Mouse (Mus musculus) heart, postnatal 0 days (tissue): Measurements from ENCODE around the gene Itga1. TPM values are rescaled to one million over a fixed set of nuclear protein-coding genes. Genes with fewer than 3 reads are reported as not detected.
A peak's percentile ranks its signal among the peaks of the same experiment; 100 is the strongest.

ENCODE experiments used
- ATAC-seq: fragments of 200-750 bp; cut with Nextera tagmentation; 2 replicates; pipeline ENCODE4 v1.8.0; 2017; ENCODE audit warnings: low read depth, moderate number of reproducible peaks, moderate library complexity; ENCODE audit not compliant: insufficient read depth
- DNase-seq: peaks from one replicate; pipeline ENCODE4 v3.0.0-alpha.2; 2016; ENCODE audit warnings: low spot score
- H3K27ac ChIP-seq: fragments of 300-500 bp; sonication (generic); 2 replicates; pipeline ENCODE4 v1.5.1; 2014; ENCODE audit warnings: low read depth, mild to moderate bottlenecking
- H3K27me3 ChIP-seq: fragments of 300-500 bp; sonication (generic); 2 replicates; pipeline ENCODE4 v1.6.1; 2014; ENCODE audit warnings: low read length, mixed read lengths; ENCODE audit not compliant: control insufficient read depth, insufficient read depth
- H3K36me3 ChIP-seq: fragments of 300-500 bp; sonication (generic); replicated peaks from 2 replicates; pipeline ENCODE4 v1.6.1; 2014; ENCODE audit warnings: low read length, mixed read lengths; ENCODE audit not compliant: control insufficient read depth, insufficient read depth
- H3K4me1 ChIP-seq: fragments of 300-500 bp; sonication (generic); 2 replicates; pipeline ENCODE4 v1.6.1; 2014; ENCODE audit warnings: antibody characterized with exemption; ENCODE audit not compliant: control insufficient read depth, insufficient read depth
- H3K4me2 ChIP-seq: fragments of 300-500 bp; sonication (generic); 2 replicates; pipeline ENCODE4 v1.6.1; 2014; ENCODE audit warnings: low read depth, mild to moderate bottlenecking, low read length, moderate library complexity
- H3K4me3 ChIP-seq: fragments of 300-500 bp; sonication (generic); 2 replicates; pipeline ENCODE4 v1.5.1; 2014; ENCODE audit warnings: low read depth, low read length
- H3K9ac ChIP-seq: fragments of 300-500 bp; sonication (generic); replicated peaks from 2 replicates; pipeline ENCODE4 v1.6.1; 2014; ENCODE audit warnings: low read depth, low read length, mixed read lengths
- H3K9me3 ChIP-seq: fragments of 300-500 bp; sonication (generic); replicated peaks from 2 replicates; pipeline ENCODE4 v1.6.1; 2016; ENCODE audit warnings: low read length; ENCODE audit not compliant: control insufficient read depth
- CTCF ChIP-seq: IDR thresholded peaks from 2 replicates; pipeline ENCODE4 v1.5.1; 2016; ENCODE audit warnings: antibody characterized with exemption, control low read depth, low read depth
- EP300 ChIP-seq: IDR thresholded peaks from 2 replicates; pipeline ENCODE4 v1.6.1; 2016; ENCODE audit warnings: antibody characterized with exemption, low read depth
- WGBS: fragments of 180-500 bp; shearing (Covaris S2); extraction: QIAGEN DNeasy Blood & Tissue Kit; methylation state at CpG from one replicate; pipeline ENCODE4 v1.1.7; 2014; 5-methylcytosine and 5-hydroxymethylcytosine counted together
- polyA plus RNA-seq: library from polyadenylated mRNA; unstranded; fragments of >200 nt; fragmentation: Nextera tagmentation; extraction: Ambion mirVana; gene quantifications from 2 replicates; pipeline ENCODE4 v1.2.1, GENCODE M21; 2015
- total RNA-seq: library from RNA; depleted of rRNA; stranded (reverse); fragments of >200 nt; gene quantifications from 2 replicates; pipeline ENCODE4 v1.2.3, GENCODE M21; 2014; ENCODE audit warnings: low replicate concordance

The Itga1 gene
- total and polyA plus RNA-seq, 2 experiments from 2014 or later: 16.7 to 41.5 TPM

DNA sequence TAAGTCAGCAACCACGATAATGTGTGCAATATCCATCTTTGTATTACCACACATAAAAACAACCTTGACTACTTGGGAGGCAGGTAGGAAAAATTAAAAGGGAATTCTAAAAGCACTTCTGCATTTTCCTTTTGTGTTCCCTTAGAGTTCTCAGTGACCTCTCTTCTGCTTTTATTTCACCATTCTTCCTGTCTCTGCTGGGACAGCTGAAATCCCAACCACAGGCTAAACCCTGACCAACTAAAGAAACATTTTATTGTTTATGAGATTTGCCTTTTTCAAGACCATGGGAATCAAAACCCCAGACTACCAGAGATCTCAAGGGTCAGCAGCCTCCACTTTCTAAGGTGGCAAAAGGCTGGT is 33.8 kb downstream of the Itga1 start:
- H3K36me3 ChIP-seq: no peaks in the 10 kb centered on the region
- TF ChIP-seq CTCF (no peak), EP300 (no peak)
- WGBS: 91% methylated on average over 1 of the region's 1 CpGs
- no peaks in the 10 kb centered on the region for H3K4me1 ChIP-seq
- H3K4me2 ChIP-seq: no peak overlapping the region
- no peak overlapping the region for H3K9ac ChIP-seq
- no peak overlapping the region for H3K4me3 ChIP-seq
- ATAC-seq (no peak), DNase-seq (no peak)
- no peak overlapping the region for H3K27ac ChIP-seq
- no peaks in the 10 kb centered on the region for H3K27me3 ChIP-seq
- no peaks in the 10 kb centered on the region for H3K9me3 ChIP-seq

DNA sequence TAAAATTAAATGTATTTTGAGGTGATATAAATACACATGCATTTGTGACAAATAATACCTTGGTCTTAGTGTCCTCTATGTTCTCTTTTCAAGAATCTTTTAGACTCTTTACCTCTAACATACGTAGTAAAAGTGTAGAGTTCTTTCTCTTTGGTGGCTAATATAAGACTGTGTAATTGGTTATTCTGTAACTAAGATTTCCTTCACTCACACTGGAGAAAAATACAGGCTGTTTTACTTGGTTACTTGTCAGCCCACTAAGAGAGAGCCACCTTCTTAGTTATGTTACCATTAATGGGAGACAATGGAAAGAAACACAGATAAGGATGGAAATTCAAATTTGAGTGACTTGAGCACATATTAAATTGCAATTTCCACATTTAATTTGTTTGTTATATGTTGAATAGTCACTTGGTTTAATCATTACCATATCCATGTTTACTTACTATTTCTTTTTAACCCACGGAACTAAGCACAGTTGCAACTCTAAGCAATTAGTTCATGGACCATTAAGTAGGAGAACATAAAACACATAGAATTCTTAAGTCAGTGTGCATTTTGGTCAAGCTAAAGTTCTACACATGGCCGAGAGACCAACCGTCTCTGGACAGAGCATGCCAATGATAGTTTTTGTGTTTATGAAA is 34.3 kb downstream of the Itga1 start:
- Histone ChIP-seq H3K27me3 (no peaks in the 10 kb centered on the region), H3K9ac (no peak overlapping the region), H3K4me3 (no peak overlapping the region), H3K36me3 (no peaks in the 10 kb centered on the region), H3K9me3 (no peaks in the 10 kb centered on the region), H3K4me2 (no peak overlapping the region), H3K27ac (no peak overlapping the region), H3K4me1 (no peaks in the 10 kb centered on the region)
- DNase-seq (no peak), ATAC-seq (no peak)
- 94% methylated on average over 4 of the region's 4 CpGs for WGBS
- TF ChIP-seq CTCF (no peak), EP300 (no peak)

GRCm38 (mm10) chr13:115057555-115057954 is 44.2 kb downstream of the Itga1 start:
- peaks cover 4% of the 10 kb centered on the region for H3K4me1 ChIP-seq
- no peaks in the 10 kb centered on the region for H3K27me3 ChIP-seq
- ATAC-seq (no peak), DNase-seq (no peak)
- WGBS: 69% methylated on average over 5 of the region's 5 CpGs
- 0 out of 2 replicates have a peak, but pooled peaks cover 4% of the 10 kb centered on the region for H3K36me3 ChIP-seq
- H3K4me3 ChIP-seq: no peak overlapping the region
- TF ChIP-seq CTCF: no peak
- no peak for TF ChIP-seq EP300
- no peaks in the 10 kb centered on the region for H3K9me3 ChIP-seq
- H3K9ac ChIP-seq: no peak overlapping the region
- no peak overlapping the region for H3K27ac ChIP-seq
- no peak overlapping the region for H3K4me2 ChIP-seq

DNA sequence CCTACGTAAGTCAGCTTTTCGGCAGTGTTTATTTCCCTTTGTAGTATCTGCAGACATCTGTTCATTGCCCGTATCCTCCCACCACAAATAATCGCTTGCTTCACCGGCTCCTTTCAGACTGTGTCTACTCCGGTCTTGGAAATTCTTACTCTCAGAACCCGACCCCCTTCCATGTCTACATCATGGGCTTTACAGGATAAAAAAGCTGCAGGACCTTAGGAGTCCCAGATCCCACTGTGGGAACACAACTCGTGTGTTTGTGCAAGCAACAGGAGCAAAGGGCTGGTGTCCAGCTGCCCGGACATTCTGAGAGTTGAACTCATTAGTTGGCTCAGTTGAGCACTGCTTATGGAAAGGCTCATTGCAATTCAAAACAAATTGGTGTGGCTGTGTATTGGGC is 47.0 kb downstream of the Itga1 start:
- ATAC-seq (0 out of 2 replicates have a peak, but pooled peaks have one; percentile 39), DNase-seq (no peak)
- H3K9me3 ChIP-seq: no peaks in the 10 kb centered on the region
- peaks cover 7% of the 10 kb centered on the region for H3K4me1 ChIP-seq
- peak overlapping the region; percentile 53 for H3K27ac ChIP-seq
- TF ChIP-seq EP300 (no peak), CTCF (no peak)
- no peak overlapping the region for H3K4me3 ChIP-seq
- 0 out of 2 replicates have a peak overlapping the region, but pooled peaks have one; percentile 11 for H3K4me2 ChIP-seq
- WGBS: 54% methylated on average over 9 of the region's 9 CpGs
- no peaks in the 10 kb centered on the region for H3K27me3 ChIP-seq
- H3K36me3 ChIP-seq: 0 out of 2 replicates have a peak, but pooled peaks cover 3% of the 10 kb centered on the region
- H3K9ac ChIP-seq: no peak overlapping the region

GRCm38 (mm10) chr13:115052568-115052967 is 49.2 kb downstream of the Itga1 start:
- Histone ChIP-seq H3K4me1 (peaks cover 7% of the 10 kb centered on the region), H3K4me2 (no peak overlapping the region), H3K9ac (no peak overlapping the region), H3K9me3 (no peaks in the 10 kb centered on the region), H3K27me3 (no peaks in the 10 kb centered on the region), H3K4me3 (no peak overlapping the region), H3K36me3 (0 out of 2 replicates have a peak, but pooled peaks cover 3% of the 10 kb centered on the region), H3K27ac (no peak overlapping the region)
- DNase-seq: no peak
- WGBS: 76% methylated on average over 7 of the region's 7 CpGs
- no peak for ATAC-seq
- TF ChIP-seq EP300 (no peak), CTCF (no peak)
